Mouse (Mus musculus): ENCODE measurements at regions not wholly inside any gene's neighbourhood (a gene's known extent, or its start where the extent isn't known, plus 50 kb on each side); places are given as distances from the start of the nearest gene placed in this dataset.

DNA sequence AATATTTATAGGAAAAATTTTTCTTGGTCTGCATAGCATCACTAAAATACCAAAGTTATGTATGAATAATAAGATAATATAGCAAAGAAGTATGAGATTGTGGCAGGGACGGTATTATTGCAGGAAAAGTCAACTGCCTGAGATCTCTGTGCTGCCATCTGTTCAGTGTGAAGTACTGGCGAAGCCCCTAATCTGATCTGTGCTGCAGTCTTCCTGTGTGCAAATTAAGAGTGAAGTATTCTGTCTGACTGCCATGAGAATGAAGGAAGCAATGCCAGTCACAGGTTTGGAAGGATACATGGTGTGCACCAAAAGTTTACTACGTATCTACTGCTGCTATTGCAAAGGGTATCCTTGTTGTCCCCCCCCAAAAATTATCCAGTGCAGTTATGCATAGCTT lies 501.5 kb downstream of the Rab28 start:
- 82% methylated on average over 3 of the region's 3 CpGs for WGBS
- H3K4me3 ChIP-seq (ENCODE audit: low read depth, low read length), result no peak overlapping the region

GRCm38 (mm10) chr5:41204417-41204816 lies 503.5 kb downstream of the Rab28 start:
- H3K27ac ChIP-seq (replicated peaks), result no peak overlapping the region
- ATAC-seq (ENCODE audit: low FRiP score, low TSS enrichment) (no peak), DNase-seq (ENCODE audit: low spot score) (no peak)
- no peaks in the 10 kb centered on the region for H3K9me3 ChIP-seq (ENCODE audit: control insufficient read depth, low read length)
- H3K4me1 ChIP-seq (replicated peaks; ENCODE audit: control insufficient read depth, insufficient read depth), result no peaks in the 10 kb centered on the region
- no peak overlapping the region for H3K4me2 ChIP-seq (replicated peaks; ENCODE audit: low read depth)
- no peaks in the 10 kb centered on the region for H3K27me3 ChIP-seq (ENCODE audit: control insufficient read depth, insufficient read depth, low read length)
- TF ChIP-seq CTCF (IDR thresholded peaks at IDR 0.05; ENCODE audit: low read depth), result no peak
- no peak for TF ChIP-seq EP300 (optimal IDR thresholded peaks at IDR 0.05)
- H3K4me3 ChIP-seq (ENCODE audit: low read depth, low read length), result no peak overlapping the region
- no peak overlapping the region for H3K9ac ChIP-seq (ENCODE audit: low read length)
- H3K36me3 ChIP-seq (ENCODE audit: control insufficient read depth, insufficient read depth, low read length), result no peaks in the 10 kb centered on the region

More for the DNA sequence above, 501.5 kb downstream of the Rab28 start:
- no peaks in the 10 kb centered on the region for H3K27me3 ChIP-seq (ENCODE audit: control insufficient read depth, insufficient read depth, low read length)
- H3K9me3 ChIP-seq (ENCODE audit: control insufficient read depth, low read length), result no peaks in the 10 kb centered on the region
- H3K36me3 ChIP-seq (ENCODE audit: control insufficient read depth, insufficient read depth, low read length), result no peaks in the 10 kb centered on the region
- H3K9ac ChIP-seq (ENCODE audit: low read length), result no peak overlapping the region
- no peak overlapping the region for H3K27ac ChIP-seq (replicated peaks)
- ATAC-seq (ENCODE audit: low FRiP score, low TSS enrichment), result no peak
- H3K4me1 ChIP-seq (replicated peaks; ENCODE audit: control insufficient read depth, insufficient read depth), result no peaks in the 10 kb centered on the region
- TF ChIP-seq CTCF (IDR thresholded peaks at IDR 0.05; ENCODE audit: low read depth) (no peak), EP300 (optimal IDR thresholded peaks at IDR 0.05) (no peak)
- no peak overlapping the region for H3K4me2 ChIP-seq (replicated peaks; ENCODE audit: low read depth)
- DNase-seq (ENCODE audit: low spot score), result no peak

DNA sequence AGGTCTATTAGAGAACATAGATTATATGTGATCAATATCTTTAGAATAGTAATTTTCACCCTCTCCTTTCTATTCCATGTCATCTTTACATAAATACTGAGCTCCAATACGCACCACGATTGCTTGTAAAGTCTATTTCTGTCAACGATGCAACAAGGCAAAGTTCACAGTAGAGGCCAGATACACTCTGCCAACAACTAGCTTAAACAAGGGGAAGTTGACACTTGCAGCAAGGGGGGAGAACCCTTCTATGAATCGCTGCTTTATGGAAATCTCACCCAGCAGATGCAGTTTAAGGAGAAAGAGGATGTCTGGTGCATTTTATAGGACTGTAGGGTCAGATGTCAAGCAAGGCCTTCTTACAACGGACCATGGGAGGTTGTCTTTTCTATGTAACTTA lies 520.8 kb downstream of the Rab28 start:
- Histone ChIP-seq H3K36me3 (ENCODE audit: control insufficient read depth, insufficient read depth, low read length) (no peaks in the 10 kb centered on the region), H3K9me3 (ENCODE audit: control insufficient read depth, low read length) (no peaks in the 10 kb centered on the region), H3K9ac (ENCODE audit: low read length) (no peak overlapping the region), H3K27ac (replicated peaks) (no peak overlapping the region), H3K4me1 (replicated peaks; ENCODE audit: control insufficient read depth, insufficient read depth) (no peaks in the 10 kb centered on the region), H3K27me3 (ENCODE audit: control insufficient read depth, insufficient read depth, low read length) (no peaks in the 10 kb centered on the region), H3K4me2 (replicated peaks; ENCODE audit: low read depth) (no peak overlapping the region), H3K4me3 (ENCODE audit: low read depth, low read length) (no peak overlapping the region)
- 38% methylated on average over 5 of the region's 5 CpGs for WGBS
- DNase-seq (ENCODE audit: low spot score), result no peak
- ATAC-seq (ENCODE audit: low FRiP score, low TSS enrichment), result no peak
- TF ChIP-seq CTCF (IDR thresholded peaks at IDR 0.05; ENCODE audit: low read depth) (no peak), EP300 (optimal IDR thresholded peaks at IDR 0.05) (no peak)

DNA sequence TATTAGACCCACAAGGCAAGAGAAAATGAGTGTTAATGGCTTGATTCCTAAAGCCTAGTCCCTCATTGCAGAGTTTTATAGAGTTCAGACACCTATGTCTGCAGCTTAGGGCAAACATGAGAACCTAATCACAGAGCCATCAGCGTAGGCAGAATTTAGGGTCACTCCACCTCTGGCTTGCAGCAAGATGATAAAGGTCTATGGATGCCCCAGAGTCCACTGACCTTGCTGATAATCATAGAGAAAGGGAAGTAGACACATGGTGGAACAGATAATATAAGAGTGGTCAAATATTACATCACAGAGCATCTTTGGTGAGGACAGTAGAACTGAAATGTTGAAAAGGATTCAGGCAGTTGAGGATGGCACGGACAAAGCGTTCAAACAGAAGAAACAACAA lies 530.7 kb downstream of the Rab28 start:
- H3K27me3 ChIP-seq (ENCODE audit: control insufficient read depth, insufficient read depth, low read length), result no peaks in the 10 kb centered on the region
- 88% methylated on average over 3 of the region's 3 CpGs for WGBS
- H3K36me3 ChIP-seq (ENCODE audit: control insufficient read depth, insufficient read depth, low read length), result no peaks in the 10 kb centered on the region
- H3K4me3 ChIP-seq (ENCODE audit: low read depth, low read length), result no peak overlapping the region
- no peak overlapping the region for H3K27ac ChIP-seq (replicated peaks)
- no peak for ATAC-seq (ENCODE audit: low FRiP score, low TSS enrichment)
- H3K9me3 ChIP-seq (ENCODE audit: control insufficient read depth, low read length), result no peaks in the 10 kb centered on the region
- no peak for DNase-seq (ENCODE audit: low spot score)
- no peak for TF ChIP-seq EP300 (optimal IDR thresholded peaks at IDR 0.05)
- no peak for TF ChIP-seq CTCF (IDR thresholded peaks at IDR 0.05; ENCODE audit: low read depth)
- no peak overlapping the region for H3K9ac ChIP-seq (ENCODE audit: low read length)
- no peaks in the 10 kb centered on the region for H3K4me1 ChIP-seq (replicated peaks; ENCODE audit: control insufficient read depth, insufficient read depth)
- no peak overlapping the region for H3K4me2 ChIP-seq (replicated peaks; ENCODE audit: low read depth)

- ATAC-seq (ENCODE audit: low FRiP score, low TSS enrichment), result no peak
- TF ChIP-seq CTCF (IDR thresholded peaks at IDR 0.05; ENCODE audit: low read depth), result no peak
- TF ChIP-seq EP300 (optimal IDR thresholded peaks at IDR 0.05), result no peak
- 58% methylated on average over 14 of the region's 14 CpGs for WGBS
- H3K4me1 ChIP-seq (replicated peaks; ENCODE audit: control insufficient read depth, insufficient read depth), result no peaks in the 10 kb centered on the region
- H3K4me3 ChIP-seq (ENCODE audit: low read depth, low read length), result no peak overlapping the region
- H3K4me2 ChIP-seq (replicated peaks; ENCODE audit: low read depth), result no peak overlapping the region
- H3K36me3 ChIP-seq (ENCODE audit: control insufficient read depth, insufficient read depth, low read length), result no peaks in the 10 kb centered on the region
- no peaks in the 10 kb centered on the region for H3K9me3 ChIP-seq (ENCODE audit: control insufficient read depth, low read length)
- no peak for DNase-seq (ENCODE audit: low spot score)
- no peaks in the 10 kb centered on the region for H3K27me3 ChIP-seq (ENCODE audit: control insufficient read depth, insufficient read depth, low read length)
- H3K9ac ChIP-seq (ENCODE audit: low read length), result no peak overlapping the region
- no peak overlapping the region for H3K27ac ChIP-seq (replicated peaks)
Observed at GRCm38 (mm10) chr5:41165870-41166626, 541.9 kb downstream of the Rab28 start.

DNA sequence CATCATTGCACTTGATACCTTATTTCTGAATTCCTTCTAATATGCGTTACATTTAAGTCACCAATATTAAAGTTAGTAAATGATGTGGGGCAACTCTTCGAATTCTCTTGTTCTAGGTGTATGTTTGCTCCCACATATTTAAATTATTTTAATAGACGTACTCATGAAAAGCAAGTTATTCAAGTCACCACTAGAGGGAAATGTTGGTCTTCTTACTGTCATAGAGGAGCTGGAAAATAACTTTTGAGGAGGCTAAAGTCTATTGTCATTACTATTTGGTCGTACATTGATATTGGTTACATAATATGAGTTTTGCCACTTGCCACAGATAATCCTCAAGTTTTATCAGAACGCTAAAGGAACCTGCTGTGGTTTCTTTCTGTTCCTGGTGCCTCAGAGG lies 582.9 kb downstream of the Rab28 start:
- H3K36me3 ChIP-seq (ENCODE audit: control insufficient read depth, insufficient read depth, low read length), result no peaks in the 10 kb centered on the region
- H3K4me2 ChIP-seq (replicated peaks; ENCODE audit: low read depth), result no peak overlapping the region
- WGBS, result 12% methylated on average over 5 of the region's 5 CpGs
- H3K9me3 ChIP-seq (ENCODE audit: control insufficient read depth, low read length), result no peaks in the 10 kb centered on the region
- no peak overlapping the region for H3K9ac ChIP-seq (ENCODE audit: low read length)
- no peaks in the 10 kb centered on the region for H3K27me3 ChIP-seq (ENCODE audit: control insufficient read depth, insufficient read depth, low read length)
- no peak overlapping the region for H3K27ac ChIP-seq (replicated peaks)
- ATAC-seq (ENCODE audit: low FRiP score, low TSS enrichment), result no peak
- no peak for DNase-seq (ENCODE audit: low spot score)
- H3K4me1 ChIP-seq (replicated peaks; ENCODE audit: control insufficient read depth, insufficient read depth), result no peaks in the 10 kb centered on the region
- H3K4me3 ChIP-seq (ENCODE audit: low read depth, low read length), result no peak overlapping the region
- TF ChIP-seq CTCF (IDR thresholded peaks at IDR 0.05; ENCODE audit: low read depth) (peak; percentile 84), EP300 (optimal IDR thresholded peaks at IDR 0.05) (no peak)

All from stomach, postnatal 0 days (tissue).